9 mouse cellular contexts compared by ENCODE assay signal in the genomic region with DNA sequence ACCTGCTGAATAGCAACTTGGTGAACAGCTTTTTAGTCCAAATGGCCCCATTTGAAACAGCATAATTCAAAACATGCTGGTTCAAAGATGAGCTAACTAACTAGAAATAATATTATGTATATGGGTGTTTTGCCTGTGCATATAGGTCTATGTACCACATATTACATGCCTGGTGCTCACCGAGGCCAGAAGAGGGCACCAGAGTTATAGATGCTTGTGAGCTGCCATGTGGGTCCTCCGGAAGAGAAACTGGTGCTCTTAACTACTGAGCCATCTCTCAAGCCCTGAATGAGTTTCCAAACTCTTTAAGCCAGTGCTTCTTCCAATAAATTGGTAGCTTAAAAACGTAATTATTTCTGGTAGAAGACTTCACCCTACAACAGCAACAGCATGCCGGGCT. TPM values are rescaled to one million over a fixed set of nuclear protein-coding genes. Genes with fewer than 3 reads are reported as not detected.
DNase-seq lines count a peak whose midpoint lies in the region; ATAC-seq and TF ChIP-seq lines count a peak whose summit lies in the region.
"Had no signal": no experiment of that assay in that cellular context is flagged by ENCODE, and none has a peak within 500 bp of the region (broad histone marks: within the 10 kb centered on the region; RNA-seq: fewer than 3 reads in every experiment).

No protein-coding gene starts in this region.

- no peaks in the 10 kb centered on the region for H3K9me3 ChIP-seq in forebrain, embryonic 11.5 days (ENCODE audit: control insufficient read depth, low read length)
- no peaks in the 10 kb centered on the region for H3K9me3 ChIP-seq in forebrain, embryonic 13.5 days (replicated peaks)
- H3K9me3 ChIP-seq in embryonic facial prominence, embryonic 11.5 days (replicated peaks; ENCODE audit: control insufficient read depth, low read length): no peaks in the 10 kb centered on the region
- H3K9me3 ChIP-seq: heart, embryonic 13.5 days had no signal

- no peaks in the 10 kb centered on the region for H3K4me1 ChIP-seq in forebrain, embryonic 11.5 days (replicated peaks; ENCODE audit: control insufficient read depth, insufficient read depth, low read length)
- H3K4me1 ChIP-seq in forebrain, embryonic 13.5 days: peaks cover 4% of the 10 kb centered on the region; the same call in 1 of the 2 replicates
- H3K4me1 ChIP-seq in embryonic facial prominence, embryonic 11.5 days (ENCODE audit: control insufficient read depth, insufficient read depth, low read length): no peaks in the 10 kb centered on the region
- H3K4me1 ChIP-seq in testis, adult 2 months (ENCODE audit: control insufficient read depth, insufficient read depth, low read length): no peaks in the 10 kb centered on the region

- TF ChIP-seq CTCF in testis, adult 2 months (IDR thresholded peaks at IDR 0.05; ENCODE audit: control insufficient read depth, insufficient read depth, insufficient replicate concordance, low read depth, low read length): peak; percentile 29; the same call in 1 of the 2 replicates

- 0 out of 2 replicates have a peak, but pooled peaks have one; percentile 42 for ATAC-seq in forebrain, embryonic 11.5 days (replicated peaks; ENCODE audit: low FRiP score)
- no peak for ATAC-seq in forebrain, embryonic 13.5 days
- no peak for ATAC-seq in embryonic facial prominence, embryonic 11.5 days (replicated peaks; ENCODE audit: insufficient number of reproducible peaks, low FRiP score, low TSS enrichment, low read depth)

- H3K27ac ChIP-seq in forebrain, embryonic 11.5 days (ENCODE audit: low read depth, low read length): no peak overlapping the region
- no peak overlapping the region for H3K27ac ChIP-seq in forebrain, embryonic 13.5 days
- H3K27ac ChIP-seq in embryonic facial prominence, embryonic 11.5 days (replicated peaks; ENCODE audit: low read depth, low read length): no peak overlapping the region
- H3K27ac ChIP-seq in testis, adult 2 months (ENCODE audit: control insufficient read depth, insufficient read depth, low read depth, low read length): no peak overlapping the region
- H3K27ac ChIP-seq: heart, embryonic 13.5 days had no signal

- no peak overlapping the region for H3K4me2 ChIP-seq in forebrain, embryonic 11.5 days (ENCODE audit: low read depth, low read length, severe bottlenecking)
- H3K4me2 ChIP-seq in forebrain, embryonic 13.5 days: no peak overlapping the region
- no peak overlapping the region for H3K4me2 ChIP-seq in embryonic facial prominence, embryonic 11.5 days (ENCODE audit: low read depth, low read length)
- H3K4me2 ChIP-seq: heart, embryonic 13.5 days had no signal

- DNase-seq in forebrain, embryonic 11.5 days (ENCODE audit: low spot score): peak; percentile 67
- DNase-seq in right cerebral cortex, adult 2 months (ENCODE audit: low spot score in 2 of 2): peak; percentile 22 to 23
- DNase-seq in right cerebral cortex, postnatal 36 days (ENCODE audit: low spot score in 2 of 2): no peak
- peak; percentile 63 for DNase-seq in embryonic facial prominence, embryonic 11.5 days (ENCODE audit: low spot score)
- peak; percentile 33 to 48 for DNase-seq in kidney, adult 8-10 months
- peak; percentile 57 to 78 for DNase-seq in lung, postnatal 4 days

- 63% methylated on average over 4 of the region's 4 CpGs for WGBS in forebrain, embryonic 11.5 days
- WGBS in forebrain, embryonic 13.5 days: 58% methylated on average over 4 of the region's 4 CpGs
- 57% methylated on average over 4 of the region's 4 CpGs for WGBS in embryonic facial prominence, embryonic 11.5 days

- no peak overlapping the region for H3K4me3 ChIP-seq in forebrain, embryonic 11.5 days (ENCODE audit: low read depth, low read length)
- no peak overlapping the region for H3K4me3 ChIP-seq in forebrain, embryonic 13.5 days
- no peak overlapping the region for H3K4me3 ChIP-seq in embryonic facial prominence, embryonic 11.5 days (ENCODE audit: low read depth, low read length)
- no peak overlapping the region for H3K4me3 ChIP-seq in testis, adult 2 months (ENCODE audit: control insufficient read depth, low read depth, low read length)
- H3K4me3 ChIP-seq: heart, embryonic 13.5 days had no signal

- no peak for TF ChIP-seq POLR2A in testis, adult 2 months (IDR thresholded peaks at IDR 0.05; ENCODE audit: control insufficient read depth, low read depth, low read length)

- H3K36me3 ChIP-seq in forebrain, embryonic 11.5 days (ENCODE audit: control insufficient read depth, insufficient read depth, low read length): no peaks in the 10 kb centered on the region
- H3K36me3 ChIP-seq in forebrain, embryonic 13.5 days (ENCODE audit: poor library complexity, severe bottlenecking): no peaks in the 10 kb centered on the region
- no peaks in the 10 kb centered on the region for H3K36me3 ChIP-seq in embryonic facial prominence, embryonic 11.5 days (replicated peaks; ENCODE audit: control insufficient read depth, insufficient read depth, low read depth, low read length)
- no peaks in the 10 kb centered on the region for H3K36me3 ChIP-seq in testis, adult 2 months (ENCODE audit: control insufficient read depth, insufficient read depth, low read length)

- no peaks in the 10 kb centered on the region for H3K27me3 ChIP-seq in forebrain, embryonic 11.5 days (ENCODE audit: control insufficient read depth, insufficient read depth, low read length)
- H3K27me3 ChIP-seq in forebrain, embryonic 13.5 days: no peaks in the 10 kb centered on the region
- H3K27me3 ChIP-seq in embryonic facial prominence, embryonic 11.5 days (ENCODE audit: control insufficient read depth, insufficient read depth, low read length): no peaks in the 10 kb centered on the region
- no peaks in the 10 kb centered on the region for H3K27me3 ChIP-seq in testis, adult 2 months (ENCODE audit: control insufficient read depth, insufficient read depth, low read length)
- H3K27me3 ChIP-seq: heart, embryonic 13.5 days had no signal

- no peak overlapping the region for H3K9ac ChIP-seq in forebrain, embryonic 11.5 days (ENCODE audit: low read length)
- no peak overlapping the region for H3K9ac ChIP-seq in forebrain, embryonic 13.5 days
- H3K9ac ChIP-seq in embryonic facial prominence, embryonic 11.5 days (replicated peaks; ENCODE audit: low read length): no peak overlapping the region
- H3K9ac ChIP-seq: heart, embryonic 13.5 days had no signal

RNA-seq across cellular contexts. Expression of gene Tmod3, which starts 37.7 kb away (rescaled TPM):
- 101 and 104 TPM in 2 replicates for polyA plus RNA-seq in forebrain, embryonic 11.5 days (2014; fragmentation: Nextera tagmentation; extraction: Ambion mirVana)
- 101 TPM in 2 replicates for polyA plus RNA-seq in forebrain, embryonic 13.5 days (2015; fragmentation: Nextera tagmentation; extraction: Ambion mirVana)
- polyA plus RNA-seq in embryonic facial prominence, embryonic 11.5 days (2014; fragmentation: Nextera tagmentation; extraction: Ambion mirVana): 106 and 117 TPM in 2 replicates
- 6.3 and 7.9 TPM in 2 replicates for polyA plus RNA-seq in testis, adult 2 months (2012; rRNA removed)

Comparison
In these comparisons a context has a peak if more than half of its experiments do, and no peak if none do; other contexts are left out.
1. DNase-seq: peak in forebrain, embryonic 11.5 days (single experiment), right cerebral cortex, adult 2 months (2 of 2), embryonic facial prominence, embryonic 11.5 days (single experiment), kidney, adult 8-10 months (2 of 2) and lung, postnatal 4 days (2 of 2); none in right cerebral cortex, postnatal 36 days (0 of 2).
2. RNA of gene Tmod3, which starts 37.7 kb away (polyA plus RNA-seq): 106 to 117 TPM in embryonic facial prominence, embryonic 11.5 days, 101 TPM in forebrain, embryonic 13.5 days and 101 to 104 TPM in forebrain, embryonic 11.5 days; 6.3 to 7.9 TPM in testis, adult 2 months; every median in the first group is over 10 times any median in the second.